Mouse (Mus musculus) embryonic facial prominence, embryonic 14.5 days (tissue): ENCODE results near the gene Ube2h. TPM values are rescaled to one million over a fixed set of nuclear protein-coding genes. Genes with fewer than 3 reads are reported as not detected.

Source experiments
- ATAC-seq: fragments of 200-750 bp; cut with Nextera tagmentation; 2 replicates; pipeline ENCODE4 v1.8.0; 2017; ENCODE audit warnings: low read depth, moderate number of reproducible peaks, moderate TSS enrichment
- DNase-seq: peaks from one replicate; pipeline ENCODE4 v3.0.0-alpha.2; 2015; ENCODE audit warnings: low spot score
- H3K27ac ChIP-seq: fragments of 300-500 bp; sonication (generic); replicated peaks from 2 replicates; pipeline ENCODE4 v1.5.1; 2014; ENCODE audit warnings: low read depth, mild to moderate bottlenecking, low read length, moderate library complexity
- H3K27me3 ChIP-seq: fragments of 300-500 bp; sonication (generic); replicated peaks from 2 replicates; pipeline ENCODE4 v1.6.1; 2014; ENCODE audit warnings: low read length; ENCODE audit not compliant: control insufficient read depth, insufficient read depth
- H3K36me3 ChIP-seq: fragments of 300-500 bp; sonication (generic); 2 replicates; pipeline ENCODE4 v1.6.1; 2014; ENCODE audit warnings: low read length, mixed read lengths; ENCODE audit not compliant: control insufficient read depth, insufficient read depth
- H3K4me1 ChIP-seq: fragments of 300-500 bp; sonication (generic); 2 replicates; pipeline ENCODE4 v1.6.1; 2014; ENCODE audit warnings: antibody characterized with exemption, low read length; ENCODE audit not compliant: control insufficient read depth, insufficient read depth
- H3K4me2 ChIP-seq: fragments of 300-500 bp; sonication (generic); 2 replicates; pipeline ENCODE4 v1.6.1; 2014; ENCODE audit warnings: low read depth, mild to moderate bottlenecking, low read length, moderate library complexity, mixed read lengths
- H3K4me3 ChIP-seq: fragments of 300-500 bp; sonication (generic); 2 replicates; pipeline ENCODE4 v1.5.1; 2014; ENCODE audit warnings: low read depth, mild to moderate bottlenecking, low read length
- H3K9ac ChIP-seq: fragments of 300-500 bp; sonication (generic); 2 replicates; pipeline ENCODE4 v1.6.1; 2014; ENCODE audit warnings: low read depth, mild to moderate bottlenecking, low read length, moderate library complexity, mixed read lengths
- H3K9me3 ChIP-seq: fragments of 300-500 bp; sonication (generic); 2 replicates; pipeline ENCODE4 v1.6.1; 2016; ENCODE audit warnings: low read length; ENCODE audit not compliant: control insufficient read depth
- WGBS: fragments of 180-500 bp; shearing (Covaris S2); extraction: QIAGEN DNeasy Blood & Tissue Kit; methylation state at CpG from one replicate; pipeline ENCODE4 v1.1.7; 2014; 5-methylcytosine and 5-hydroxymethylcytosine counted together
- polyA plus RNA-seq: library from polyadenylated mRNA; unstranded; fragments of >200 nt; fragmentation: Nextera tagmentation; extraction: Ambion mirVana; gene quantifications from 2 replicates; pipeline ENCODE4 v1.2.1, GENCODE M21; 2014

The Ube2h gene
- polyA plus RNA-seq, 1 experiment from 2014 or later, result 53.1 TPM

GRCm38 (mm10) chr6:30175918-30176421 is 128.4 kb downstream of the Ube2h start:
- Histone ChIP-seq H3K9me3 (0 out of 2 replicates have a peak, but pooled peaks cover 4% of the 10 kb centered on the region), H3K4me1 (peaks cover 7% of the 10 kb centered on the region; the same call in 1 of the 2 replicates), H3K36me3 (no peaks in the 10 kb centered on the region), H3K9ac (peak overlapping the region; percentile 32; the same call in 1 of the 2 replicates), H3K27me3 (peaks cover 99% of the 10 kb centered on the region), H3K4me2 (peak overlapping the region; percentile 51), H3K4me3 (peak overlapping the region; percentile 47), H3K27ac (no peak overlapping the region; the same call in 1 of the 2 replicates)
- ATAC-seq (no peak), DNase-seq (no peak)
- under 1% methylated on average over 26 of the region's 28 CpGs for WGBS

- 2% methylated on average over 40 of the region's 45 CpGs for WGBS
- H3K4me3 ChIP-seq, result peak overlapping the region; percentile 47
- H3K36me3 ChIP-seq, result no peaks in the 10 kb centered on the region
- peak overlapping the region; percentile 51 for H3K4me2 ChIP-seq
- ATAC-seq, result no peak
- peaks cover 99% of the 10 kb centered on the region for H3K27me3 ChIP-seq
- no peak for DNase-seq
- H3K9ac ChIP-seq, result peak overlapping the region; percentile 47
- H3K4me1 ChIP-seq, result peaks cover 7% of the 10 kb centered on the region; the same call in 1 of the 2 replicates
- H3K27ac ChIP-seq, result no peak overlapping the region; the same call in 1 of the 2 replicates
- H3K9me3 ChIP-seq, result 0 out of 2 replicates have a peak, but pooled peaks cover 4% of the 10 kb centered on the region
These were observed 129.0 kb downstream of the Ube2h start for GRCm38 (mm10) chr6:30175225-30175917.

GRCm38 (mm10) chr6:30174461-30175224 is 129.7 kb downstream of the Ube2h start:
- peak overlapping the region; percentile 78 for H3K27ac ChIP-seq

GRCm38 (mm10) chr6:30173551-30174460 is 130.5 kb downstream of the Ube2h start:
- H3K27ac ChIP-seq, result peak overlapping the region; percentile 81
- peak overlapping the region; percentile 47 for H3K4me3 ChIP-seq
- peaks cover 88% of the 10 kb centered on the region for H3K27me3 ChIP-seq
- ATAC-seq, result peak; percentile 78
- peak overlapping the region; percentile 51 for H3K4me2 ChIP-seq
- 1% methylated on average over 31 of the region's 80 CpGs for WGBS
- H3K9me3 ChIP-seq, result 0 out of 2 replicates have a peak, but pooled peaks cover under 1% of the 10 kb centered on the region
- H3K4me1 ChIP-seq, result peaks cover 7% of the 10 kb centered on the region; the same call in 1 of the 2 replicates
- H3K36me3 ChIP-seq, result no peaks in the 10 kb centered on the region
- H3K9ac ChIP-seq, result peak overlapping the region; percentile 59
- peak; percentile 87 for DNase-seq

More at GRCm38 (mm10) chr6:30174461-30175224, 129.7 kb downstream of the Ube2h start:
- Histone ChIP-seq H3K9me3 (0 out of 2 replicates have a peak, but pooled peaks cover 4% of the 10 kb centered on the region), H3K4me1 (peaks cover 7% of the 10 kb centered on the region; the same call in 1 of the 2 replicates), H3K9ac (peak overlapping the region; percentile 47), H3K4me3 (peak overlapping the region; percentile 47), H3K4me2 (peak overlapping the region; percentile 51), H3K36me3 (no peaks in the 10 kb centered on the region), H3K27me3 (peaks cover 96% of the 10 kb centered on the region)
- DNase-seq (peak; percentile 57), ATAC-seq (peak; percentile 30; the same call in 1 of the 2 replicates)
- 2% methylated on average over 21 of the region's 33 CpGs for WGBS

GRCm38 (mm10) chr6:30172820-30173550 is 131.4 kb downstream of the Ube2h start:
- H3K9ac ChIP-seq, result peak overlapping the region; percentile 59
- H3K27me3 ChIP-seq, result peaks cover 80% of the 10 kb centered on the region
- H3K27ac ChIP-seq, result peak overlapping the region; percentile 81
- peak overlapping the region; percentile 47 for H3K4me3 ChIP-seq
- H3K4me2 ChIP-seq, result peak overlapping the region; percentile 51
- no peaks in the 10 kb centered on the region for H3K36me3 ChIP-seq
- DNase-seq (peak; percentile 49), ATAC-seq (no peak)
- WGBS, result 2% methylated on average over 31 of the region's 44 CpGs
- no peaks in the 10 kb centered on the region for H3K9me3 ChIP-seq
- H3K4me1 ChIP-seq, result peaks cover 7% of the 10 kb centered on the region; the same call in 1 of the 2 replicates

- Histone ChIP-seq H3K36me3 (no peaks in the 10 kb centered on the region), H3K27ac (no peak overlapping the region), H3K4me1 (peaks cover 7% of the 10 kb centered on the region; the same call in 1 of the 2 replicates), H3K9me3 (no peaks in the 10 kb centered on the region), H3K9ac (peak overlapping the region; percentile 59; the same call in 1 of the 2 replicates), H3K27me3 (peaks cover 74% of the 10 kb centered on the region), H3K4me2 (peak overlapping the region; percentile 51), H3K4me3 (peak overlapping the region; percentile 47)
- DNase-seq, result no peak
- WGBS, result 8% methylated on average over 8 of the region's 8 CpGs
- ATAC-seq, result no peak
These were observed 131.9 kb downstream of the Ube2h start for GRCm38 (mm10) chr6:30172441-30172819.

GRCm38 (mm10) chr6:30171967-30172366 is 132.4 kb downstream of the Ube2h start:
- H3K4me2 ChIP-seq, result peak overlapping the region; percentile 51
- peak overlapping the region; percentile 59; the same call in 1 of the 2 replicates for H3K9ac ChIP-seq
- H3K9me3 ChIP-seq, result no peaks in the 10 kb centered on the region
- H3K4me3 ChIP-seq, result peak overlapping the region; percentile 47; the same call in 1 of the 2 replicates
- ATAC-seq (no peak), DNase-seq (no peak)
- H3K27ac ChIP-seq, result no peak overlapping the region
- H3K36me3 ChIP-seq, result no peaks in the 10 kb centered on the region
- WGBS, result 26% methylated on average over 10 of the region's 10 CpGs
- H3K4me1 ChIP-seq, result peaks cover 7% of the 10 kb centered on the region; the same call in 1 of the 2 replicates
- H3K27me3 ChIP-seq, result peaks cover 70% of the 10 kb centered on the region
